Mouse (Mus musculus) CD8-positive naive resting alpha-beta T cell, adult 2 months (primary cell): Measurements from ENCODE around the gene Il16.

ENCODE experiments used
- DNase-seq, 2 experiments: peaks; one replicate each; pipeline ENCODE4 v3.0.0; 2022; ENCODE audit warnings: low read depth in 2 of 2, low spot score in 2 of 2

The Il16 gene

GRCm38 (mm10) chr7:83615815-83616214 lies 129.7 kb downstream of the Il16 start:
- no peak for DNase-seq

- no peak for DNase-seq
Measured at GRCm38 (mm10) chr7:83615272-83615671, 130.3 kb downstream of the Il16 start.

GRCm38 (mm10) chr7:83611886-83612285 lies 133.6 kb downstream of the Il16 start:
- DNase-seq = no peak

- DNase-seq = peak; percentile 29 to 47
Measured at GRCm38 (mm10) chr7:83609891-83610290, 135.6 kb downstream of the Il16 start.

GRCm38 (mm10) chr7:83606796-83607195 lies 138.7 kb downstream of the Il16 start:
- no peak for DNase-seq

- no peak for DNase-seq
Measured at GRCm38 (mm10) chr7:83604180-83604944, 141.2 kb downstream of the Il16 start.

- DNase-seq = peak; percentile 57 to 62
Measured at GRCm38 (mm10) chr7:83599913-83600286, 145.6 kb downstream of the Il16 start.

GRCm38 (mm10) chr7:83598997-83599912 lies 146.3 kb downstream of the Il16 start:
- no peak for DNase-seq

- no peak for DNase-seq
Measured at GRCm38 (mm10) chr7:83597063-83597462, 148.5 kb downstream of the Il16 start.

GRCm38 (mm10) chr7:83594056-83594455 lies 151.5 kb downstream of the Il16 start:
- no peak for DNase-seq
